15 mouse cellular contexts compared by ENCODE assay signal in the genomic region with DNA sequence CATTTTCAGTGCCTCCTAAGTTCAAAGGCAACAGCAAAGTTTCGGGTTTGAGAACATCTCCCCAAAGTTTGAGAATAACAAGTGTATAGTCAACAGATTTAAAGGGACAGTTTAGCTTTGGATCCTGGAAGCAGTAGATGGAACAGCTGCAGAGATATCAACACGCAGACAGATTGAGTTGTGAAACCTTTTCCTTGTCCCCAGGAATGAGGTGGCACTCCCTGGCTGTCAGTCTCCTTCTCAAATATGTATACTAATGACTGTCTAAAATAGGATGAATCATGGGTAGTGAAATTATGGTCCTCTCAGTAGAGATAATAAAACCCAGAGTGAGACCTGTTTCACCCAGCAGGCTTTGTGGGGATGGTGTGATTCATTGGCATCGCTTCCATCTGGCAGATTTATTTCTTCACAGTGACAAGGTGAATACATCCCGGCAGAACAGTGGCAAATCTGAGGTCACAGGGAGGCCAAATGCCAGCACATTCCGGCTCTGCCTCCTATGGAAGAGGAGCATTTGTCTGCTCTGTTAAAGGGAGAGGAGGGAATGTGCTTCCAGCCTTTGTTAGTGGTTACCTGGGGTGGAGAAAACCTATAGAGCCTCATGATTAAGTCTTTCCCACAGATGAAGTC.
A peak's percentile ranks its signal among the peaks of the same experiment; 100 is the strongest.
DNase-seq lines count a peak whose midpoint lies in the region; ATAC-seq lines count a peak whose summit lies in the region.
"Had no signal": no experiment of that assay in that cellular context is flagged by ENCODE, and none has a peak within 500 bp of the region (broad histone marks: within the 10 kb centered on the region; RNA-seq: fewer than 3 reads in every experiment).

No protein-coding gene starts in this region.

- no peak overlapping the region for H3K4me3 ChIP-seq in heart, embryonic 13.5 days
- H3K4me3 ChIP-seq in heart, embryonic 11.5 days (ENCODE audit: low read depth, low read length), result no peak overlapping the region
- no peak overlapping the region for H3K4me3 ChIP-seq in neural tube, embryonic 15.5 days (replicated peaks)
- H3K4me3 ChIP-seq in neural tube, embryonic 11.5 days (ENCODE audit: low read depth, low read length), result no peak overlapping the region
- H3K4me3 ChIP-seq in intestine, embryonic 16.5 days (ENCODE audit: low read length), result no peak overlapping the region
- H3K4me3 ChIP-seq: hindbrain, embryonic 10.5 days; midbrain, embryonic 13.5 days had no signal

- no peak for ATAC-seq in heart, embryonic 13.5 days (ENCODE audit: extremely low read depth, insufficient number of reproducible peaks, low FRiP score, low TSS enrichment)
- ATAC-seq in heart, embryonic 11.5 days (replicated peaks; ENCODE audit: insufficient number of reproducible peaks, low FRiP score, low TSS enrichment), result no peak
- no peak for ATAC-seq in neural tube, embryonic 15.5 days (ENCODE audit: low FRiP score)
- peak; percentile 74 for ATAC-seq in neural tube, embryonic 11.5 days (ENCODE audit: insufficient read depth, low FRiP score, low TSS enrichment)
- ATAC-seq in intestine, embryonic 16.5 days, result no peak
- ATAC-seq: forebrain, embryonic 14.5 days; midbrain, embryonic 13.5 days had no signal

- DNase-seq in neural tube, embryonic 10.5 days (ENCODE audit: extremely low spot score, low spot score), result peak; percentile 46
- peak; percentile 62 for DNase-seq in cerebellum, adult 9-11 months
- peak; percentile 36 for DNase-seq in neural tube, embryonic 11.5 days (ENCODE audit: low spot score)
- DNase-seq in urinary bladder, adult 18-20 months (ENCODE audit: low spot score in 2 of 2), result no peak
- DNase-seq: gastrocnemius, postnatal 36 days; kidney, adult 2 months; liver; lung, postnatal 10 days had no signal

- peaks cover 13% of the 10 kb centered on the region; the same call in 1 of the 2 replicates for H3K4me1 ChIP-seq in heart, embryonic 13.5 days
- no peaks in the 10 kb centered on the region; the same call in 1 of the 2 replicates for H3K4me1 ChIP-seq in heart, embryonic 11.5 days (ENCODE audit: control insufficient read depth, insufficient read depth, low read length)
- no peaks in the 10 kb centered on the region for H3K4me1 ChIP-seq in neural tube, embryonic 15.5 days
- H3K4me1 ChIP-seq in neural tube, embryonic 11.5 days (ENCODE audit: control insufficient read depth, insufficient read depth, low read length), result no peaks in the 10 kb centered on the region
- no peaks in the 10 kb centered on the region for H3K4me1 ChIP-seq in intestine, embryonic 16.5 days (ENCODE audit: control insufficient read depth, insufficient read depth, low read length)
- H3K4me1 ChIP-seq: hindbrain, embryonic 10.5 days; midbrain, embryonic 13.5 days had no signal

- H3K36me3 ChIP-seq in heart, embryonic 13.5 days, result no peaks in the 10 kb centered on the region
- no peaks in the 10 kb centered on the region for H3K36me3 ChIP-seq in heart, embryonic 11.5 days (ENCODE audit: control insufficient read depth, insufficient read depth, low read length)
- H3K36me3 ChIP-seq in neural tube, embryonic 15.5 days, result no peaks in the 10 kb centered on the region
- H3K36me3 ChIP-seq in neural tube, embryonic 11.5 days (ENCODE audit: control insufficient read depth, insufficient read depth, low read length), result no peaks in the 10 kb centered on the region
- no peaks in the 10 kb centered on the region for H3K36me3 ChIP-seq in intestine, embryonic 16.5 days (ENCODE audit: control insufficient read depth, insufficient read depth, low read length)
- H3K36me3 ChIP-seq: hindbrain, embryonic 10.5 days; midbrain, embryonic 13.5 days had no signal

- 38% methylated on average over 5 of the region's 5 CpGs for WGBS in heart, embryonic 13.5 days
- WGBS in heart, embryonic 11.5 days (ENCODE audit: insufficient replicate concordance), result 44% methylated on average over 5 of the region's 5 CpGs
- WGBS in neural tube, embryonic 15.5 days, result 18% methylated on average over 5 of the region's 5 CpGs
- WGBS in neural tube, embryonic 11.5 days, result 20% methylated on average over 5 of the region's 5 CpGs
- 30% methylated on average over 5 of the region's 5 CpGs for WGBS in intestine, embryonic 16.5 days

- H3K4me2 ChIP-seq in heart, embryonic 13.5 days, result no peak overlapping the region
- H3K4me2 ChIP-seq in heart, embryonic 11.5 days, result no peak overlapping the region
- no peak overlapping the region for H3K4me2 ChIP-seq in neural tube, embryonic 15.5 days
- no peak overlapping the region for H3K4me2 ChIP-seq in neural tube, embryonic 11.5 days (ENCODE audit: low read depth)
- no peak overlapping the region for H3K4me2 ChIP-seq in intestine, embryonic 16.5 days (ENCODE audit: low read depth, low read length)
- H3K4me2 ChIP-seq: midbrain, embryonic 13.5 days had no signal

- no peak overlapping the region for H3K9ac ChIP-seq in heart, embryonic 13.5 days
- no peak overlapping the region for H3K9ac ChIP-seq in heart, embryonic 11.5 days (ENCODE audit: low read depth, low read length)
- no peak overlapping the region for H3K9ac ChIP-seq in neural tube, embryonic 15.5 days (replicated peaks)
- H3K9ac ChIP-seq in neural tube, embryonic 11.5 days (ENCODE audit: low read length), result no peak overlapping the region
- H3K9ac ChIP-seq in intestine, embryonic 16.5 days (ENCODE audit: low read depth, low read length), result no peak overlapping the region
- H3K9ac ChIP-seq: midbrain, embryonic 13.5 days had no signal

- no peaks in the 10 kb centered on the region for H3K27me3 ChIP-seq in heart, embryonic 13.5 days (replicated peaks)
- no peaks in the 10 kb centered on the region for H3K27me3 ChIP-seq in heart, embryonic 11.5 days (ENCODE audit: control insufficient read depth, insufficient read depth, low read length)
- no peaks in the 10 kb centered on the region for H3K27me3 ChIP-seq in neural tube, embryonic 15.5 days (replicated peaks)
- H3K27me3 ChIP-seq in neural tube, embryonic 11.5 days (ENCODE audit: control insufficient read depth, insufficient read depth, low read length), result no peaks in the 10 kb centered on the region
- no peaks in the 10 kb centered on the region for H3K27me3 ChIP-seq in intestine, embryonic 16.5 days (replicated peaks; ENCODE audit: control insufficient read depth, insufficient read depth, low read length)
- H3K27me3 ChIP-seq: midbrain, embryonic 13.5 days had no signal

- no peaks in the 10 kb centered on the region for H3K9me3 ChIP-seq in heart, embryonic 13.5 days
- no peaks in the 10 kb centered on the region for H3K9me3 ChIP-seq in heart, embryonic 11.5 days (replicated peaks; ENCODE audit: control insufficient read depth, low read length)
- no peaks in the 10 kb centered on the region for H3K9me3 ChIP-seq in neural tube, embryonic 15.5 days (replicated peaks)
- no peaks in the 10 kb centered on the region for H3K9me3 ChIP-seq in neural tube, embryonic 11.5 days (ENCODE audit: control insufficient read depth, low read length)
- no peaks in the 10 kb centered on the region for H3K9me3 ChIP-seq in intestine, embryonic 16.5 days (ENCODE audit: control insufficient read depth, low read length)
- H3K9me3 ChIP-seq: hindbrain, embryonic 10.5 days had no signal

- peak overlapping the region; percentile 50; the same call in 1 of the 2 replicates for H3K27ac ChIP-seq in heart, embryonic 13.5 days (replicated peaks)
- H3K27ac ChIP-seq in heart, embryonic 11.5 days (ENCODE audit: low read depth, low read length), result no peak overlapping the region
- H3K27ac ChIP-seq in neural tube, embryonic 15.5 days (replicated peaks), result no peak overlapping the region
- H3K27ac ChIP-seq in neural tube, embryonic 11.5 days (ENCODE audit: low read depth, low read length), result no peak overlapping the region
- H3K27ac ChIP-seq in intestine, embryonic 16.5 days (ENCODE audit: low read length), result no peak overlapping the region
- H3K27ac ChIP-seq: hindbrain, embryonic 10.5 days; midbrain, embryonic 13.5 days had no signal

Comparison
In these comparisons a context has a peak if more than half of its experiments do, and no peak if none do; other contexts are left out.
1. DNase-seq: peak in neural tube, embryonic 10.5 days (single experiment), cerebellum, adult 9-11 months (single experiment) and neural tube, embryonic 11.5 days (single experiment); none in urinary bladder, adult 18-20 months (0 of 2).